Mouse (Mus musculus) skeletal muscle tissue, adult 2 months (tissue): ENCODE results near the gene Spata33.
"Not testable (repeated sequence)": the region's sequence is repeated elsewhere in the genome, so short reads cannot be mapped to it uniquely, and the experiment has no call there.

Experiments used
- DNase-seq: peaks from one replicate; pipeline ENCODE4 v3.0.0-alpha.2; 2012; ENCODE audit warnings: low read depth, low spot score

Spata33 gene

GRCm38 (mm10) chr8:123232553-123232952 is 19.9 kb downstream of the Spata33 start:
- no peak for DNase-seq

- DNase-seq: no peak
Measured at GRCm38 (mm10) chr8:123233300-123233699, 20.7 kb downstream of the Spata33 start.

GRCm38 (mm10) chr8:123233760-123234159 is 21.1 kb downstream of the Spata33 start:
- DNase-seq: no peak

- no peak for DNase-seq
Measured at GRCm38 (mm10) chr8:123234918-123235519, 22.4 kb downstream of the Spata33 start.

- DNase-seq: peak; percentile 59
Measured at GRCm38 (mm10) chr8:123235520-123236497, 23.2 kb downstream of the Spata33 start, which contains the start of gene Spata2l. Gene Spata2l (minus strand): TSS chr8:123236233.

GRCm38 (mm10) chr8:123239398-123239797 is 26.8 kb downstream of the Spata33 start:
- DNase-seq: no peak

- DNase-seq: no peak
Measured at GRCm38 (mm10) chr8:123242107-123242923, 29.7 kb downstream of the Spata33 start.

- DNase-seq: no peak
Measured at GRCm38 (mm10) chr8:123243053-123243452, 30.4 kb downstream of the Spata33 start.

- DNase-seq: no peak
Measured at GRCm38 (mm10) chr8:123244382-123244781, 31.8 kb downstream of the Spata33 start.

GRCm38 (mm10) chr8:123245543-123245942 is 32.9 kb downstream of the Spata33 start:
- DNase-seq: no peak

- no peak for DNase-seq
Measured at GRCm38 (mm10) chr8:123247748-123248147, 35.1 kb downstream of the Spata33 start.

- no peak for DNase-seq
Measured at GRCm38 (mm10) chr8:123248596-123248995, 36.0 kb downstream of the Spata33 start.

- no peak for DNase-seq
Measured at GRCm38 (mm10) chr8:123250940-123251339, 38.3 kb downstream of the Spata33 start.

- DNase-seq: no peak
Measured at GRCm38 (mm10) chr8:123252925-123253324, 40.3 kb downstream of the Spata33 start.

GRCm38 (mm10) chr8:123253451-123254098 is 40.9 kb downstream of the Spata33 start:
- no peak for DNase-seq

GRCm38 (mm10) chr8:123254099-123254885 is 41.7 kb downstream of the Spata33 start, which contains the start of the genes Zfp276 and Vps9d1:
Gene Zfp276 (plus strand): TSS chr8:123254195.
Gene Vps9d1 (minus strand): TSS chr8:123254348.
- peak; percentile 63 for DNase-seq

- no peak for DNase-seq
Measured at GRCm38 (mm10) chr8:123255170-123255569, 42.5 kb downstream of the Spata33 start.

- DNase-seq: no peak
Measured at GRCm38 (mm10) chr8:123257114-123257513, 44.5 kb downstream of the Spata33 start.

GRCm38 (mm10) chr8:123257593-123257992 is 45.0 kb downstream of the Spata33 start:
- DNase-seq: not testable (repeated sequence)

- DNase-seq: no peak
Measured at GRCm38 (mm10) chr8:123267926-123268656, 55.5 kb downstream of the Spata33 start.
